Mouse (Mus musculus) heart, embryonic 13.5 days (tissue): Measurements from ENCODE around the gene Akirin1. TPM values are rescaled to one million over a fixed set of nuclear protein-coding genes. Genes with fewer than 3 reads are reported as not detected.

Experiments
- ATAC-seq: fragments of 200-750 bp; cut with Nextera tagmentation; 2 replicates; pipeline ENCODE4 v1.8.0; 2017; ENCODE audit warnings: moderate TSS enrichment; ENCODE audit not compliant: insufficient number of reproducible peaks, low FRiP score, low TSS enrichment; ENCODE audit errors: extremely low read depth
- H3K27ac ChIP-seq: fragments of 300-500 bp; sonication (generic); replicated peaks from 2 replicates; pipeline ENCODE4 v1.5.1; 2015; ENCODE audit warnings: moderate library complexity, mild to moderate bottlenecking, inconsistent platforms
- H3K27me3 ChIP-seq: fragments of 300-500 bp; sonication (generic); replicated peaks from 2 replicates; pipeline ENCODE4 v1.6.1; 2015; ENCODE audit warnings: mild to moderate bottlenecking, inconsistent platforms
- H3K36me3 ChIP-seq: fragments of 300-500 bp; sonication (generic); 2 replicates; pipeline ENCODE4 v1.6.1; 2015; ENCODE audit warnings: mild to moderate bottlenecking, inconsistent platforms
- H3K4me1 ChIP-seq: fragments of 300-500 bp; sonication (generic); 2 replicates; pipeline ENCODE4 v1.6.1; 2015; ENCODE audit warnings: inconsistent platforms
- H3K4me2 ChIP-seq: fragments of 300-500 bp; sonication (generic); 2 replicates; pipeline ENCODE4 v1.6.1; 2015; ENCODE audit warnings: inconsistent platforms, mild to moderate bottlenecking, moderate library complexity
- H3K4me3 ChIP-seq: fragments of 300-500 bp; sonication (generic); 2 replicates; pipeline ENCODE4 v1.5.1; 2015; ENCODE audit warnings: moderate library complexity, mild to moderate bottlenecking, inconsistent platforms
- H3K9ac ChIP-seq: fragments of 300-500 bp; sonication (generic); 2 replicates; pipeline ENCODE4 v1.6.1; 2015; ENCODE audit warnings: inconsistent platforms, mild to moderate bottlenecking, moderate library complexity
- H3K9me3 ChIP-seq: fragments of 300-500 bp; sonication (generic); 2 replicates; pipeline ENCODE4 v1.6.1; 2016; ENCODE audit warnings: inconsistent platforms
- WGBS: fragments of 180-500 bp; shearing (Covaris S2); methylation state at CpG from one replicate; pipeline ENCODE4 v1.1.7; 2015; ENCODE audit warnings: mixed read lengths; 5-methylcytosine and 5-hydroxymethylcytosine counted together
- polyA plus RNA-seq: library from polyadenylated mRNA; unstranded; fragments of >200 nt; fragmentation: Nextera tagmentation; extraction: Ambion mirVana; gene quantifications from 2 replicates; pipeline ENCODE4 v1.2.1, GENCODE M21; 2015

The Akirin1 gene
- polyA plus RNA-seq, 1 experiment from 2014 or later = 43.3 TPM

DNA sequence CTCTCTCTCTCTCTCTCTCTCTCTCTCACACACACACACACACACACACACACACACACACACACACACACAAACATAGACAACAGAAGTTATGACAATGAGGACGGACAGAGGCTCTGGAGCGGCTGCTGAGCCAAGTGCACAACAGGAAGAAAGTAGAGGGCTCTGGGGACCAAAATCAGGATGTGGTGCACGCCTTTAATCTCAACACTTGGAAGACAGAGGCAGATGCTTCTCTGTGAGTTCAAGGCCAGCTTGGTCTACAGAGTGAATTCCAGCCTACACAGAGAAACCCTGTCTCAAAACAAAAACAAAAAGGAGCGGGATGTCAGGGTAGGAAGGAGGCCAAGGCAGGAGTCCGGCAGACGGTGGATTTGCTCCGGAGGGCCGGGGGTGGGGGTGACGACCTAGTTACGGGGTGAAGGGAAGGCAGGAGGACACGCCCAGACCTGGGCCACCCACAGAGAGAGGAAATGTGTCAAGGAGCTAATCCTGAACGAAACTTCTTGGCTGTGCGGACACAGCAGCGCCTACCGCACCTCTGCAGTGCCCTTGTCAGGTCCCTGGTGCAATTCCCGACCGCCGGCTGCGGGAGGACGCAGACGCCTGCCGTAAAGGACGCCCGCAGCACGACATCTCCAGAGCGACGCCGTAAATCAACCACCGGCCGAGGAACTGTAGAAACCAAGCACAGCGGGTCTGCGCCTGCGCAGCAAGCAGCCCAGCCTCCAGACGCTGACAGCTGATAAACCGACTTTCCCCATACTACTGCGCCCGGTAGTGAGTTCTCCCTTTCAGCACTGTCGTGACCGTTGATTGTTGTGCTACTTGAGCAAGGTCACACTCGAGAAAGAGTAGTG, 32.3 kb downstream of the Akirin1 start, which contains the start of gene Ndufs5:
TSS of gene Ndufs5 (minus strand) at position 629 of the 860 bp plus-strand sequence.
- Histone ChIP-seq H3K9ac (peak within 1 kb of the TSS; percentile 96), H3K4me3 (peak within 1 kb of the TSS; percentile 89), H3K27ac (peak within 1 kb of the TSS; percentile 86), H3K9me3 (no peaks in the 10 kb centered on the region), H3K36me3 (peaks cover 32% of the 10 kb centered on the region), H3K4me2 (peak within 1 kb of the TSS; percentile 76), H3K27me3 (no peaks in the 10 kb centered on the region), H3K4me1 (peaks cover 15% of the 10 kb centered on the region)
- ATAC-seq = peak; percentile 93
- under 1% methylated on average over 40 of the region's 40 CpGs for WGBS

DNA sequence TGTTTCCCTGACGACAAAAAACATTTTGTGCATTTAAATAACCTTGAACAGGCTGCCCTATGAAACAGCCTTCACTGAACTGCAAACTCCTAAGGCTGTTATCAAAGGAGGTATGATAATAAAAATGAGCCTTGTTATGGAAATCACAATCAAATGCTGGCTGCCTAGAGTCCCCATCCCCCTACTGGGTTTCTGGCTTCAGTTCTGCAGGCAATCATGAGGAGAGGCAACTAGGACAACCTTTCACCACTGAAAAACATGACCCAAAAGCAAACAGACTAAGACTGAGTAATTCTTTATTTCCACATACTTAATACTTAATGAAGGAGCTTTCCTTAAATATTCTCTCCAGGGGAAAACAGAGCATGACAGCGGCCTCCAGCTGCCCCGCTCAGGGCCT, 37.7 kb downstream of the Akirin1 start:
- no peaks in the 10 kb centered on the region for H3K9me3 ChIP-seq
- H3K9ac ChIP-seq = no peak overlapping the region
- H3K27ac ChIP-seq = no peak overlapping the region
- no peak overlapping the region for H3K4me3 ChIP-seq
- WGBS = 89% methylated on average over 3 of the region's 3 CpGs
- H3K27me3 ChIP-seq = no peaks in the 10 kb centered on the region
- peaks cover 52% of the 10 kb centered on the region for H3K36me3 ChIP-seq
- ATAC-seq = no peak
- H3K4me1 ChIP-seq = peaks cover 9% of the 10 kb centered on the region
- no peak overlapping the region for H3K4me2 ChIP-seq

DNA sequence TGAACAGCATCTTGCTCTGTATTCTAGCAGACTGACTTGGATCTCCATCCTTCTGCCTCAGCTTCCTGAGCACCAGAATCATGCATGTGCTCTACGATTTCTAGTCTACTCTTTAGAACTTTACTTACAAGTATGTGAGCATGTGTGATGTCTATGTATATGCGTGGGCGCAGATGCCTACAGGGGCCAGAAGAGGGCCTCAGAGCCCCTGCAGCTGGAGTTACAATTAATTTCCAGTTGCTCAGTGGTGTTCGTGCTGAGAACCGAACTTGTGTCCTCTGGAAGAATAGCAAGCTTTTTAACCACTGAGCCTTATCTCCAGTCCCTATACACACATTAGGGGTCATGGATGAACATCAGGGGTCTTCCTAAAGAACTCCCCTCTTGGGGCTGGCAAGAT, 42.8 kb downstream of the Akirin1 start:
- no peak overlapping the region for H3K4me3 ChIP-seq
- H3K4me2 ChIP-seq = no peak overlapping the region
- H3K27ac ChIP-seq = no peak overlapping the region
- no peaks in the 10 kb centered on the region for H3K9me3 ChIP-seq
- 90% methylated on average over 5 of the region's 5 CpGs for WGBS
- peaks cover 15% of the 10 kb centered on the region for H3K36me3 ChIP-seq
- ATAC-seq = no peak
- no peaks in the 10 kb centered on the region for H3K4me1 ChIP-seq
- H3K9ac ChIP-seq = no peak overlapping the region
- H3K27me3 ChIP-seq = no peaks in the 10 kb centered on the region; the same call in 1 of the 2 replicates

- Histone ChIP-seq H3K9me3 (no peaks in the 10 kb centered on the region), H3K4me1 (no peaks in the 10 kb centered on the region), H3K4me2 (no peak overlapping the region), H3K27me3 (no peaks in the 10 kb centered on the region; the same call in 1 of the 2 replicates), H3K27ac (no peak overlapping the region), H3K36me3 (no peaks in the 10 kb centered on the region), H3K4me3 (no peak overlapping the region), H3K9ac (no peak overlapping the region)
- no peak for ATAC-seq
- WGBS = 89% methylated on average over 2 of the region's 2 CpGs
These were observed 44.8 kb downstream of the Akirin1 start for GRCm38 (mm10) chr4:123705340-123705739.

DNA sequence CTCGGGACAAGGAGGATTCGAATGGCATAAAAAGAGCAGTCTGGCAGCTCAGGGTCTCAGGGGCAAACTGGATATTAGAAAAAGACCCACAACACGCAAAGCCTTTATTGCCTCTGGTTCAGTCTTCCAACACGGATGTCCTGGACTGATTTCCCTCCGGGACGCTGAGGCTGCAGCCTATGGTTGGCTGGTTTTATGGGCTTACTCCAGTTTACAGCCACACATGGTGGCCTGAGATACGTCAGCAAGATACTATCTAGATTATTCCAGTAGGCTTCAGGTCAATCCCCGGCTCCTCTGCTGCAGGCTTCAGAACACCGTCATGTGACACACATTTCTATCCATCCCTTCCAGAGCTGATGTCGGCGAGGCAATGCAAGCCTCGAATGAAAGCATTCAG, 56.8 kb downstream of the Akirin1 start:
- ATAC-seq = no peak
- WGBS = 78% methylated on average over 12 of the region's 12 CpGs
- Histone ChIP-seq H3K4me3 (no peak overlapping the region), H3K36me3 (no peaks in the 10 kb centered on the region), H3K9ac (no peak overlapping the region), H3K4me1 (no peaks in the 10 kb centered on the region), H3K4me2 (no peak overlapping the region), H3K27ac (no peak overlapping the region), H3K27me3 (no peaks in the 10 kb centered on the region), H3K9me3 (no peaks in the 10 kb centered on the region)

DNA sequence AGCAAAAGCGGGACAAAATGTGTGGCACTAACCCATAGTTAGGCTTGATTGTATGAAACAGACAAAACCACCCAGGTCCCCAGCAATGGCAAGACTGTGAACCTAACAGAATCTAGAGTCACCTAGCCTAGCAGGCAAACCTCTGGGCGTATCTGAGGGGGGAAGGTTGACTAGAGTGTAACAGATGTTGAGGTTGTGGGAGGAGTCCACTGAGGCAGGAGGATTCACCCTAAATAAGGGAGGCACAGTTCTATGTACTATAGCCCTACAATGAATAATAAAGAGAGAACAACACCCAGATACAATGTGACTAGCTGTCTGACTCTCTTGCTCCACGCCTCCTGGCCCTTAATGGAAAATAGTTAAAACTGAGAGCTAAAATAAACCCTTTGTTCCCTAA, 58.1 kb downstream of the Akirin1 start:
- no peak for ATAC-seq
- WGBS = 82% methylated on average over 3 of the region's 3 CpGs
- Histone ChIP-seq H3K9me3 (no peaks in the 10 kb centered on the region), H3K27me3 (no peaks in the 10 kb centered on the region), H3K27ac (no peak overlapping the region), H3K9ac (no peak overlapping the region), H3K4me2 (no peak overlapping the region), H3K36me3 (no peaks in the 10 kb centered on the region), H3K4me3 (no peak overlapping the region), H3K4me1 (no peaks in the 10 kb centered on the region)

GRCm38 (mm10) chr4:123690311-123690710, 59.8 kb downstream of the Akirin1 start:
- no peak overlapping the region for H3K9ac ChIP-seq
- H3K4me3 ChIP-seq = no peak overlapping the region
- H3K9me3 ChIP-seq = no peaks in the 10 kb centered on the region
- H3K4me1 ChIP-seq = peaks cover 13% of the 10 kb centered on the region
- 77% methylated on average over 10 of the region's 10 CpGs for WGBS
- H3K27ac ChIP-seq = no peak overlapping the region
- no peak overlapping the region for H3K4me2 ChIP-seq
- peaks cover 8% of the 10 kb centered on the region; the same call in 1 of the 2 replicates for H3K27me3 ChIP-seq
- H3K36me3 ChIP-seq = no peaks in the 10 kb centered on the region
- ATAC-seq = no peak

- under 1% methylated on average over 58 of the region's 89 CpGs for WGBS
- no peak; the same call in 1 of the 2 replicates for ATAC-seq
- Histone ChIP-seq H3K36me3 (peaks cover 16% of the 10 kb centered on the region), H3K27me3 (peaks cover 14% of the 10 kb centered on the region; the same call in 1 of the 2 replicates), H3K4me2 (peak overlapping the region; percentile 100), H3K9me3 (no peaks in the 10 kb centered on the region), H3K4me3 (peak overlapping the region; percentile 84), H3K9ac (peak overlapping the region; percentile 93), H3K27ac (peak overlapping the region; percentile 50), H3K4me1 (peaks cover 21% of the 10 kb centered on the region)
These were observed 62.9 kb downstream of the Akirin1 start for GRCm38 (mm10) chr4:123687025-123687781.

DNA sequence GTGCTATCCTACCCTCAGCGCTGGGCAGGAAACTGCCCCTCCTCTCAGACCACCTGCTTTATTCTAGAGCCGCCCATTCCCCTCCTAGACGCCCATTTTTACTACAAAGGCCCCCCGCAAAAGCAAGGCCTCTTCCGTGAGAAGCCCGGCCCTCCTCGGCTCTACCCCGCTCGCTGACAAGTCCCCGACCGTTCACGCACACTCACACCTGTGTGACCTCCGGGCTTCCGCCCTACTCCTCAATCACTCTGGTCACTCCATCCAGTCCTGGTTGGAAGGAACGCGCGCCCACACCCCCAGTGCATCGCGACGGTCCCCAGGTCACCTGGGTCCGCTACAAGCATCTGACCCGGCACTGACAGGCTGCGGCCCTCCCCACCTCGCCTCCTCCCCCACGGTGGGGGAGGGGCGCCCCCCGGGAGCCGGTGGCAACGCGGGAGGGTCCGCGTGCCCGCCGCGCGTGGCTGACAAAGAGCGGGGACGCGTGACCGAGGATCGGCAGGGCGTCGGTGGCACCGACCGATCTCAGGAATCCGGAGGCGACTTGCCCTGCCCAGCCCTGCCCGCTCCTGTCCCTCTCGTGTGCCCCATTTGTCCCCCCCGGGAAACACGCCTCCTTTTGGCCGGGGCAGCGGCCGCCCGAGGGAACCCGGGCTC, 63.6 kb downstream of the Akirin1 start:
- WGBS = under 1% methylated on average over 55 of the region's 56 CpGs
- peaks cover 14% of the 10 kb centered on the region; the same call in 1 of the 2 replicates for H3K27me3 ChIP-seq

GRCm38 (mm10) chr4:123685506-123686242, 64.5 kb downstream of the Akirin1 start:
- H3K27ac ChIP-seq = no peak overlapping the region
- peaks cover 35% of the 10 kb centered on the region for H3K4me1 ChIP-seq
- WGBS = 50% methylated on average over 8 of the region's 8 CpGs
- no peak for ATAC-seq
- peaks cover 14% of the 10 kb centered on the region; the same call in 1 of the 2 replicates for H3K27me3 ChIP-seq
- H3K9me3 ChIP-seq = no peaks in the 10 kb centered on the region
- peak overlapping the region; percentile 93 for H3K9ac ChIP-seq
- peak overlapping the region; percentile 100 for H3K4me2 ChIP-seq
- H3K4me3 ChIP-seq = peak overlapping the region; percentile 84
- peaks cover 16% of the 10 kb centered on the region for H3K36me3 ChIP-seq

More for the DNA sequence above, 63.6 kb downstream of the Akirin1 start:
- H3K4me1 ChIP-seq = peaks cover 26% of the 10 kb centered on the region
- peaks cover 16% of the 10 kb centered on the region for H3K36me3 ChIP-seq
- peak overlapping the region; percentile 100 for H3K4me2 ChIP-seq
- peak overlapping the region; percentile 50 for H3K27ac ChIP-seq
- peak overlapping the region; percentile 84 for H3K4me3 ChIP-seq
- H3K9me3 ChIP-seq = no peaks in the 10 kb centered on the region
- no peak for ATAC-seq
- H3K9ac ChIP-seq = peak overlapping the region; percentile 93
